Mouse (Mus musculus) forebrain, postnatal 0 days (tissue): Measurements from ENCODE around the gene Sec61a2. TPM values are rescaled to one million over a fixed set of nuclear protein-coding genes. Genes with fewer than 3 reads are reported as not detected.

Experiments used
- ATAC-seq: fragments of 200-750 bp; cut with Nextera tagmentation; 2 replicates; pipeline ENCODE4 v1.8.0; 2017; ENCODE audit warnings: mild to moderate bottlenecking, moderate library complexity
- DNase-seq: peaks from one replicate; pipeline ENCODE4 v3.0.0-alpha.2; 2015
- H3K27ac ChIP-seq: fragments of 300-500 bp; sonication (generic); 2 replicates; pipeline ENCODE4 v1.5.1; 2014; ENCODE audit warnings: low read depth, mild to moderate bottlenecking, antibody characterized with exemption, low read length, moderate library complexity, mixed read lengths
- H3K27me3 ChIP-seq: fragments of 300-500 bp; sonication (generic); 2 replicates; pipeline ENCODE4 v1.6.1; 2014; ENCODE audit warnings: mild to moderate bottlenecking, low read length, mixed read lengths; ENCODE audit not compliant: insufficient read depth
- H3K36me3 ChIP-seq: fragments of 300-500 bp; sonication (generic); 2 replicates; pipeline ENCODE4 v1.6.1; 2014; ENCODE audit warnings: mild to moderate bottlenecking, moderate library complexity; ENCODE audit not compliant: insufficient read depth
- H3K4me1 ChIP-seq: fragments of 300-500 bp; sonication (generic); 2 replicates; pipeline ENCODE4 v1.6.1; 2014; ENCODE audit warnings: antibody characterized with exemption; ENCODE audit not compliant: insufficient read depth
- H3K4me2 ChIP-seq: fragments of 300-500 bp; sonication (generic); 2 replicates; pipeline ENCODE4 v1.6.1; 2014; ENCODE audit warnings: low read depth, mild to moderate bottlenecking, moderate library complexity
- H3K4me3 ChIP-seq: fragments of 300-500 bp; sonication (generic); 2 replicates; pipeline ENCODE4 v1.5.1; 2014; ENCODE audit warnings: low read depth, low read length, mixed read lengths
- H3K9ac ChIP-seq: fragments of 300-500 bp; sonication (generic); 2 replicates; pipeline ENCODE4 v1.6.1; 2014; ENCODE audit warnings: mild to moderate bottlenecking
- H3K9me3 ChIP-seq: fragments of 300-500 bp; sonication (generic); 2 replicates; pipeline ENCODE4 v1.6.1; 2016; ENCODE audit warnings: low read length
- CTCF ChIP-seq: sonication (generic); IDR thresholded peaks from 2 replicates; pipeline ENCODE4 v1.5.1; 2016; ENCODE audit warnings: antibody characterized with exemption, control low read depth, low read depth
- WGBS: fragments of 180-500 bp; shearing (Covaris S2); extraction: QIAGEN DNeasy Blood & Tissue Kit; methylation state at CpG from one replicate; pipeline ENCODE4 v1.1.7; 2014; 5-methylcytosine and 5-hydroxymethylcytosine counted together
- polyA plus RNA-seq: library from polyadenylated mRNA; unstranded; fragments of >200 nt; fragmentation: Nextera tagmentation; extraction: Ambion mirVana; gene quantifications from 2 replicates; pipeline ENCODE4 v1.2.1, GENCODE M21; 2015
- total RNA-seq: library from RNA; depleted of rRNA; stranded (reverse); fragments of >200 nt; gene quantifications from 2 replicates; pipeline ENCODE4 v1.2.3, GENCODE M21; 2014; rRNA removed

Sec61a2 gene
- 84.7 and 109 TPM in 2 replicates for total RNA-seq
- 84.6 and 94.5 TPM in 2 replicates for polyA plus RNA-seq

GRCm38 (mm10) chr2:5894843-5895570 is at the start of gene Sec61a2:
Gene Sec61a2 (minus strand): TSS chr2:5895432.
- Histone ChIP-seq H3K4me2 (peak within 1 kb of the TSS; percentile 59), H3K27ac (peak within 1 kb of the TSS; percentile 84), H3K27me3 (no peaks in the 10 kb centered on the region), H3K9ac (peak within 1 kb of the TSS; percentile 89), H3K4me3 (peak within 1 kb of the TSS; percentile 93), H3K4me1 (no peaks in the 10 kb centered on the region), H3K36me3 (peaks cover 11% of the 10 kb centered on the region), H3K9me3 (no peaks in the 10 kb centered on the region)
- 0 out of 2 replicates have a peak, but pooled peaks have one; percentile 22 for TF ChIP-seq CTCF
- peak; percentile 98 for ATAC-seq
- peak; percentile 96 for DNase-seq
- WGBS: under 1% methylated on average over 61 of the region's 62 CpGs

- WGBS: 45% methylated on average over 4 of the region's 4 CpGs
- Histone ChIP-seq H3K4me2 (peak overlapping the region; percentile 68), H3K4me3 (peak overlapping the region; percentile 61), H3K36me3 (no peaks in the 10 kb centered on the region), H3K9ac (peak overlapping the region; percentile 73; the same call in 1 of the 2 replicates), H3K27me3 (no peaks in the 10 kb centered on the region), H3K27ac (no peak overlapping the region), H3K9me3 (no peaks in the 10 kb centered on the region), H3K4me1 (0 out of 2 replicates have a peak, but pooled peaks cover 5% of the 10 kb centered on the region)
- DNase-seq (no peak), ATAC-seq (no peak)
- TF ChIP-seq CTCF: no peak
These were observed 47.8 kb upstream of the Sec61a2 start for GRCm38 (mm10) chr2:5943071-5943470.

DNA sequence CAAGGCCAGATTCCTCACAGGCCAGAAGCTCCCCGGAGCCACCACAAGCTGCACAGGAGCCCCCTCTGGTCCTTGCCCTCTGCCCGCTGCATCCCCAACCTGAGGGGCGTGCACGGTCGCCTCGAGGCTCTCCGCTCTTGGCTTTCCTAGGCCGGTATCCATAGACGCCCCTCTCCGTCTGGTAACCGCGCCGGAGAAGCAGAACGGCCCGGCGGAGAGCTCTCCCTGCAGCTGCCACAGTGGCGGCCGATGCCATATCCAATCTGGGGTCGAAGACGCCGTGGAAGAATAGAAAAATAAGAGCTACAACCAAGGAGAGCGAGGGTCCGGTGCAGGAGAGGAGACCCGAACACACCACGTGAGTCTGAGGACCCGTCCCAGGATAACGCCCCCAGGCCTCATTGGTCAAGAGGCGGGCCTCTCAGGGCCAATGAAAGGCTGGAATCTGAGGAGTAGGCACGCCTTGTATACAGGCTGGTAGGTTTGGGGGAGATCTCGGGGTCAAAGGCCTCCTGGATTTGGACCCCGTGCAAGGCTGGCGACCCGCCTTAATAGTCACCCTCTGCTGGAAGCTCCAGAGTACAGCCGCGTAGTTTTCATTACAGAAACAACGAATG is 47.3 kb upstream of the Sec61a2 start, which contains the start of gene Dhtkd1:
Gene Dhtkd1, minus strand, starts transcription at position 377 of the 617 bp plus-strand sequence.
- Histone ChIP-seq H3K4me3 (peak within 1 kb of the TSS; percentile 61), H3K36me3 (no peaks in the 10 kb centered on the region), H3K9ac (peak within 1 kb of the TSS; percentile 73), H3K27ac (peak within 1 kb of the TSS; percentile 62), H3K4me1 (0 out of 2 replicates have a peak, but pooled peaks cover 5% of the 10 kb centered on the region), H3K4me2 (peak within 1 kb of the TSS; percentile 68), H3K9me3 (no peaks in the 10 kb centered on the region), H3K27me3 (no peaks in the 10 kb centered on the region)
- under 1% methylated on average over 36 of the region's 36 CpGs for WGBS
- peak; percentile 98 for ATAC-seq
- peak; percentile 81 for DNase-seq
- TF ChIP-seq CTCF: peak; percentile 45; the same call in 1 of the 2 replicates

DNA sequence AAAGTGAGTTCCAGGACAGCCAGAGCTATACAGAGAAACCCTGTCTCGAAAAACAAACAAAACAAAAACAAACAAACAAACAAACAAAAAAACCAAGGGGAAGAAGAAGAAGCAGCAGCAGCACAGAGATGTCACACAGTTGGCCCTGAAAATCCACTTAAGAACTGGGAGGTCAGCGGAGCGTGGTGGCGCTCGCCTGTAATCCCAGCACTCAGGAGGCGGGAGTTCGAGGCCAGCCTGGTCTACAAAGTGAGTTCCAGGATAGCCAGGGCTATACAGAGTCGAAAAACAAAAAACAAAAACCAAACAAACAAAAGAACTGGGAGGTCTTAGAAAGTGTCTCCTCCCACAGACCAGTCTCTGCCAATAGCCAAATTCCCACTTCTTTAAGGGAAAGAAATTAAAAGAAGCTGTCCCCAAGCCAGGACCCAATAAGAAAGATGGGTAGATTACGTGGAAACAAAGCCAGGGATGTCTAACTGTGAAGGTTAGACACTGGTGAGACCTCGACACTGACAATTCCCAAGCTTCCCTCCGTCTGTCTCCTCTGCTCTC is 46.7 kb upstream of the Sec61a2 start:
- peak overlapping the region; percentile 62 for H3K27ac ChIP-seq
- peak overlapping the region; percentile 73 for H3K9ac ChIP-seq
- 60% methylated on average over 11 of the region's 11 CpGs for WGBS
- TF ChIP-seq CTCF: no peak
- H3K27me3 ChIP-seq: no peaks in the 10 kb centered on the region
- H3K4me1 ChIP-seq: 0 out of 2 replicates have a peak, but pooled peaks cover 5% of the 10 kb centered on the region
- H3K9me3 ChIP-seq: no peaks in the 10 kb centered on the region
- no peak for ATAC-seq
- H3K4me2 ChIP-seq: peak overlapping the region; percentile 68
- H3K4me3 ChIP-seq: peak overlapping the region; percentile 61
- DNase-seq: no peak
- no peaks in the 10 kb centered on the region for H3K36me3 ChIP-seq

- WGBS: 94% methylated on average over 9 of the region's 9 CpGs
- Histone ChIP-seq H3K27me3 (no peaks in the 10 kb centered on the region), H3K4me3 (no peak overlapping the region), H3K9ac (no peak overlapping the region), H3K4me2 (no peak overlapping the region), H3K27ac (no peak overlapping the region), H3K9me3 (no peaks in the 10 kb centered on the region), H3K36me3 (no peaks in the 10 kb centered on the region), H3K4me1 (0 out of 2 replicates have a peak, but pooled peaks cover 5% of the 10 kb centered on the region)
- no peak for DNase-seq
- no peak for TF ChIP-seq CTCF
- no peak for ATAC-seq
These were observed 45.7 kb upstream of the Sec61a2 start for GRCm38 (mm10) chr2:5940936-5941335.

- no peak for ATAC-seq
- whole genome bisulfite sequencing: 89% methylated on average over 14 of the region's 14 CpGs
These were observed 44.7 kb upstream of the Sec61a2 start for GRCm38 (mm10) chr2:5939911-5940310.

More at GRCm38 (mm10) chr2:5939911-5940310, 44.7 kb upstream of the Sec61a2 start:
- H3K4me3 ChIP-seq: no peak overlapping the region
- H3K4me2 ChIP-seq: no peak overlapping the region
- H3K27me3 ChIP-seq: no peaks in the 10 kb centered on the region
- no peak for DNase-seq
- H3K9me3 ChIP-seq: no peaks in the 10 kb centered on the region
- no peak for TF ChIP-seq CTCF
- H3K9ac ChIP-seq: no peak overlapping the region
- no peak overlapping the region for H3K27ac ChIP-seq
- H3K4me1 ChIP-seq: 0 out of 2 replicates have a peak, but pooled peaks cover 5% of the 10 kb centered on the region
- no peaks in the 10 kb centered on the region for H3K36me3 ChIP-seq
